Mouse (Mus musculus) kidney, postnatal 4 days (tissue): ENCODE data around the gene Nup43.
A peak's percentile ranks its signal among the peaks of the same experiment; 100 is the strongest.
"Not testable (repeated sequence)": the region's sequence is repeated elsewhere in the genome, so short reads cannot be mapped to it uniquely, and the experiment has no call there.

ENCODE experiments used
- DNase-seq, 2 experiments: peaks; one replicate each; pipeline ENCODE4 v3.0.0; 2021; ENCODE audit warnings: mixed read lengths in 2 of 2

Gene Nup43

DNA sequence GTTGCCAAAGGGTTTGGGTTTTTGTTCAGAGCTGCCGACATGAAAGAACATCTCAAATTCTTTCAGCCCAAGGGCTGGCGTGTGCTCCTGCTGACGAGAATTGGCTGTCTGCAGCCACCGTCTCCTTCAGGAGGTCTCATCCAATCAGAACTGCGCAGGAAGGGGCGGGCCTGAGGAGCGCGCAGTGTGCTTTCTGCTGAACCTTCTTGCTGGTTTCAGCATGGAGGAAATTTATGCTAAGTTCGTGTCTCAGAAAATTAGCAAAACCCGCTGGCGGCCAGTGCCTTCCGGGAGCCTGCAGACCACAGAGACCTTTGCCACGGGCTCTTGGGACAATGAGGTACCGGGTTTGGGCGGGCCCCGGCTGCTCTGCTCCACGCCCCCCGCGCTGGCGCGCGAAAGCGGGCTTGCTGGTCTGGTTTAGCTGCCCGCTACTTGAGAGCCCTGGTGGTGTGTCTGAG, at the start of gene Nup43:
TSS of gene Nup43 (plus strand) at position 162 of the 461 bp plus-strand sequence.
- DNase-seq, result peak; percentile 95 to 97

DNA sequence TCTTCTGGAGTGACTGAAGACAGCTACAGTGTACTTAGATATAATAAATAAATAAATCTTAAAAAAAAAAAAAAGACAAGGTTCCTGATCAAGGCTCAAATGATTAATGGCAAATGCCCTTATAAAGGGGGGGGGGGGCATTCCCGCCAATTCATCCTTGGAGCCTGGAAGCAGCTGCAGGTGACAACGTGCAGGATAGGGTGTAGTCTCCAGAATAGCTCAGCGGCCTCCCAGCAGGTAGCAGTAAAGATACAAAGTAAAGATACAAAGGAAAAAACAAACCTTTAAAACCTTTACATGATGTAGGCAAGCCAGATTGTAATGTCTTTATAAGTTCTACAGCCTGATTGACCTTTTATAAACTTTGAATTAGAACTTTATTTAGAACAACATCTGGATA, 49.7 kb upstream of the Nup43 start:
- not testable (repeated sequence) for DNase-seq

DNA sequence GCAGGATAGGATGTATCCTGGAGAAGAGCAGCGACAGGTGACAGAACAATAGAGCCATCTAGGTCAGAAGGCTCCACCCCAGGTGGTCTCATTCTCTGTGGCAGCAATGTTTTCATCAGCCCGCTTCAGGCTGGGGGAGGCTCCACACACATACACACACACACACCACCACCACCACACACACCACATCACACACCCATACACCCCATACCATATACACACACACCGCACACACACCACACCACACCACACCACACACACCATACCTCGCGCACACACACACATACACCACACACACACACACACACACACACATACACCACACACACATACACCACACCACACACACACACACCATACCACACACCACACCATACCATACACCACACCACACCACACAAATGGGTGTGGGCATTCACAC, 47.5 kb upstream of the Nup43 start:
- no peak for DNase-seq

DNA sequence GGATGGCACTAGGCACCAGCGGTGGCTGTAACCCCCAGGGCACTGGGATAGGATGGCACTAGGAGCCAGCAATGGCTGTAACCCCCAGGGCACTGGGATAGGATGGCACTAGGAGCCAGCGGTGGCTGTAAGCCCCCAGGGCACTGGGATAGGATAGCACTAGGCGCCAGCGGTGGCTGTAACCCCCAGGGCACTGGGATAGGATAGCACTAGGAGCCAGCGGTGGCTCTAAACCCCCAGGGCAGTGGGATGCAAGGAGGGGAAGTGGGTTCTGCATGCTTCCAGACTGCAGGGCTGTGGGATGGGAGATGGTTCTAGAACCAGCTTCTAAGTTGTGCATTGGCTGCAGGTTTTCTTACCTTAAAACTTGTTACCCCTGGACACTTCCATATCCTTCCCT, 46.6 kb upstream of the Nup43 start:
- no peak for DNase-seq

DNA sequence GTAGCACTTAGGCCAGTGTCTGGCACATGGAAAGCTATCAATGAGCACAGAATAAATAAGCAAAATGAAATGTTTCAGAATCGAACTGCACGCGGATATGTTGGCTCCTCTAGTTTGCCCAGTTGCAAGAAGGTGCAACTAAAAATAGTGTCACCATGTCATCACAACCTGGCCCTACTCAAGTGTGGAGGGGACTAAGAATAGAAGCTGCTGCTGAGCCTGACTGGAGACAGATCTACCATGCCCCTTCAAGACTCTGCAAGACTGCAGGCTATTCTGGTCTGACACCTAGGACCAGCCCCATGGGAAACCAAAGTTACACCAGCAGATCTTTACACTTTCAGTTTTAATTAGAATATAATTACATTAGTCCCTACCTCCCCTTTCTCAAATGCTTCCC, 44.9 kb upstream of the Nup43 start:
- no peak for DNase-seq

DNA sequence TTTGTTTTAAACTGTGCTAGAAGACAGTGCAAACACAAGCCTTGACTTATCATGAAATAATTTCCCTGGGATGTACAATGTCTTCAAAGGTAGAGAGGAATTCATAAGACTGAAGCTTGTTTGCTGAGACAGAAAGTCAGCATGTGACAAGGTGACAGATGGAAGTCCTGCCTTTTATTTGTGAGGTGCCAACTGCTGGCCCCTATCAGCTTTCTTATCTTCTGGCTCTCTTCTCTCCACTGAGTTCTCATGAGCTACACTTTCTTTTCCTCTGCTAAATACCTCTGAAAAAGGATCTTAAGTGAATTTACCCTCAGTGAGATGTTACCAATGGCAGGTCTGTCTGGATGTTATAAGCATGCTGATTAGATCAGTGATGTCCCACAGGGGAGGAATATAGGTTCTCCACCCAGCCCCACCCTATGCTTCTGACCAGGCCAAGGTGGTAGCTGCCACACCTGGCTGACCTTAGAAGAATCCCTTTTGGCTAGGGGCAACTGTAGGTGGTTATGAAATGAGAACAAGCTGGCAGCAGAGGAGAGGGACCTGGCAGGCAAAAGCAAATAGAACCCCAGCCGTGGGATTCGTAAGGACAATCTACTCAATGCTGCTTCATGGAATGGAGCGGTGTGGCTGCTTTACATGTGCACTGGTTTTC, 43.3 kb upstream of the Nup43 start:
- no peak for DNase-seq

DNA sequence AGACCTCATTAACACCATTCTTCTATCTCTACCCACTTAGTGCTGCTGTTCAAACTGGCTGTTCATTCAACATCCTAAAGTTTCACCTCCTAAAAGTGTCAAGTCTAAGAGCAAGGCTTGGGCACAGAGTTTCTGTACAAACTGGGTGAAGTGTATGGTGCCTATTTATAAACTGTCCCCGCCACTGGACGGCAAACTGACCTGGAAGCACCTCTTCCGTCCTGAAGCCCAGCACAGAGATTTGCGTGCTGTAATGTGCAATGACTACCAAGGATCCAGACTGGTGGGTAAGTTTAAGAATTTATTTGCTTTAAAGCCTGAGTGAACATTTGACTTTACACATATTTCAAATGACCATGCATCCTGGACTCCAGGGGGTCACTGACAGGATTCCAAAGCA, 38.2 kb upstream of the Nup43 start:
- DNase-seq, result no peak

DNA sequence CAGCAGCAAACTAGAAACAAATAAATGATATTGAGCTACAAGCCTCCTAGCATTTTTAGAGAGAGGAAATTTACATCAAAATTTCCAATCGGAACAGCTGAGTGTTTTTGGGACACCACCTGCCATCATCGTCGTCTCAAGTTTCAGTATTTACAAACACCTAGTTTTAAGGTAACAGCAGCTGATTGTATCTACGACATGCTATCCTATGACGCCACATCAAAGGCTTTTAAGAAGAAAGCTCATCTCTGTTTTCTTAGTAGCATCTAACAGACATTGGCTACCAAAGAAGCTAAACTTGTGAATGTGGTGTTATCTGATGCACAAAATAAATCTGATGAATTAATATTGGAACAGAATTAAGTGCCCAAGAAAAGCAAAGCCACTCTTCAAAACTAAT, 37.0 kb upstream of the Nup43 start:
- no peak for DNase-seq

DNA sequence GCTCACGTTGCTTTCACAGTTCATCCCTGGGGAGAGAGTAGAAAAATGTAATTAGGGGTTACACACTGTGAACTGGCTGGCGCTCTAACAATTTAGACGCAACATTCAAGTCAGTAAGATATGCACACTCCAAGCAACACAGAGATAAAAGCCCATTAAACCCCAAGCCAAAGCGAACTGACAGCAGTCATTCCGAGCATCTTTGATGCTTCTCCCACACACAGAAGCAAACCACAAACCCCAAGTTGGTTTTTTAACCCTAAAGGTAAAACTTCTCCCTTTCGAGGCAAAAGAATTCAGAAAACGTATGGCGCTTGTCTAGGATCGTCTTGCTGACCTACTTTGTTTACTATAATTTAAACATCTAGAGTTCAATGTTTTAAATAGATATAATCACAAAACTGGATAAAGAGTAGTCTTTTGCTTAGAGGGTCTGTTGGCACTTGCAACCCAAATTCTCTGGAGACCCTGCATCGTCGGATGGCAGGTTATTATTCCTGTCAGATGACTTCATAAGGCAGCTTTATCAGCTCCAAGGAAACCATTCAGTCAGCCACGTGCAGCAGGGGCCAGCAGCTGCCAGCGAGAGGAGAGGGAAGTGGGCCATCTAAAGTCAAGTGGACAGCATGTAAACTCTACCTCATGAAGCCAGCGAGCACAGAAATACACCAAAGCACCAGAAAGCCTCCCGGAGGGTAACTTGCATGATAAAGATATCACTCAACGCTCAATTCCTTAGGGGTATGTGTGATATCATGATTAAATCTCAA, 36.2 kb upstream of the Nup43 start:
- no peak for DNase-seq

DNA sequence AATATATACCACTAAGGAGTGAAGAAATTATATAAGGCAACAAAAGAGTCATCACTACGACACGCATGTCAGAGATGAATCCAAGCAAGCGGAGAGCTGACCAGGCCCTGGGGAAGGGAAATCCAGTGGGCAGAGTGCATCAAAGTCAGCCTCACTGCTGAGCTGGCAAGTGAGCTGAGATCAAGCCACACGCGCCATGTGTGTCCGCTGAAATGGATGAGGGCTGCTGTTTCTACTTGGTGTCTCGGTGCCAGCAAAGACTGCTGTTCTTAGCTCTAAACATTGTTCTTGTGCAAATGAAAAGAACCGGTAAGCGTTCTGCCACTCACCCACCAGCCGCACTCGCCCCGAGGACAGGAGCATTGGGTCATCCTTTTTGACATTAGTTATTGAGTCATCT, 26.9 kb upstream of the Nup43 start:
- DNase-seq, result no peak

DNA sequence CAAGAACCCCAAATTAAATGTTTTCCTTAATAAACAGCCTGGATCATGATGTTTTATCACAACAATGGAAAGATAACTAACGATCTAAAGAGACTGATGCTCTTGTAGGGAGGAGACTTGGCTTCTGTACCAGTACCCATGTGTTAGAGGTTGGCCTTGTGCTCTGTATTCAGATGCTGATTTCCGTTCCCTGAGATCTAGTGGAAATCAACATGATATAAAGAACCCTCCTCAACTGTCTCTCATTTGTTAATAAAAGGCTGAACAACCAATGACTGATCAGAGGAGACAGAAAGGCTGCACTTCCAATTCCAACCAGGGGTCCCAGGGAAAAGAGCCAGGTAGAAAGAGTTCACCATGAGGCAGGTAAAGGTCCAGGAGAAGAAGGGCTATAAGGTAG, 21.4 kb upstream of the Nup43 start:
- no peak for DNase-seq

DNA sequence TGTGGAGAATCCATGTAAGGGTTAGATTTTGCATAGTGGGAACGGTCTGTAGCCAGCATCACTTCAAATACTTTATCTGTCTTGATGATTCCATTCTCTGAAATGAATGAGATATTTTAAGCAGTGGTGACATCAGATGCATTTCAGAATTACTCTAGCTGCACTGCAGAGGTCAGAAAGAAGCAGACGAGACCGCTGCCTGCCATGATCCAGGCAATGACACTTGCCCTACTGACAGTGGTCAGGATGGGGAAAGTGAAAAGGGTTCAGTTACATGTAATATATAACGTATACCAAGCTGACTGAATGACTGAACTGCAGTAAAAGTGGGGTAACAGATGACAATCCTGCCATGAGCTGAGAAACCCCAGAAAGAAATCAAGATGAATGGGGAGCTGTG, 18.2 kb upstream of the Nup43 start:
- DNase-seq, result no peak

DNA sequence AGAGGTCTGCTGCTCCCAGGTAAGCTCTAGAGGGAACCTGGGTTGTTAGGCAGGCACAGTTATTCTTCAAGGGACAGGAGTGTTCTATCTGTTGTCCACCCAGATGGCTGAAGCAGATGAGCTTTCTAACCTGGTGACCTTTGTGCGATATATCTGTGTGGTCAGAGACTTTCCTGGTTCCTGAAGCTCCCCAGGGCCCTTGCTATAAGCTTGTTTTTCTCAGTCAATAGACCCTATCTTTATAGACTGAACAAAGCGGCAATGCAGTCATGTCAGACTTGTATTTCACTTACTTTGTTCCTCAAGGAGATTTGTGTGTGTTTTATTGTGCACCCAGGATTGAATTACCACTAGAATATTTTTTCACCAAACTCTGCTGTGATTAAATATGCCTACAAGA, 16.2 kb upstream of the Nup43 start:
- DNase-seq, result no peak

DNA sequence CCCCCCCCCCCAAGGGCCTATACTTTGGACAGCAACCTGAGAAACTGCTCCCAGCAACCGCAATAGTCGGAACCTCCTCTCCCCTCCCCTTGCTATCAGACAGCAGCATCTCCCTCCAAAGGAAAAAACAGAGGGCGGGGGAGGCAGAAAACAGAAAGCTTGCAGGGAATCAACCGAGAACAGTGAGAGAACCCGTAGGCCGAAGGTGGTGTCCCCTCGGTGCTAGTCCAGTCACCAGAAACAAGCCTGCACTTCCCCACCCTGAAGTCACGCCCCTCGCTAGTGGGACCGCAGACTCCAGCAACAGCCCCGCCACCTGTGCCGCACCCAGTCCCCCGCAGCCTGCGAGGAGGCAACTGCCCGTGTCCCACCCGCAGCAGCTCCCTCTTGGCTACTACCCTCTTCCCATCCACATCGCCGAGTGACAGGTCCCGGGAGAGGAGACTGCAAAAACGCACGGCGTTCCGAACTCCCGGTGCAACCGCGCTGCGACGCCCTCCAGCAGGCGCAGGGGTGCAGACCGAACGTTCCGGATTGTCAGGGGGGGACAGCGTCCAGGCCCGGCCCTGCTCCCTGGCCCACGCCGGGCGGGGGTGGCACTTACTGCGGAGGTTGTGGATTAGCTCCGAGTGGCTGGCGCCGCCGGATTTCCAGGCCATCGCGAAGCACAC, 4.7 kb upstream of the Nup43 start:
- DNase-seq, result no peak

DNA sequence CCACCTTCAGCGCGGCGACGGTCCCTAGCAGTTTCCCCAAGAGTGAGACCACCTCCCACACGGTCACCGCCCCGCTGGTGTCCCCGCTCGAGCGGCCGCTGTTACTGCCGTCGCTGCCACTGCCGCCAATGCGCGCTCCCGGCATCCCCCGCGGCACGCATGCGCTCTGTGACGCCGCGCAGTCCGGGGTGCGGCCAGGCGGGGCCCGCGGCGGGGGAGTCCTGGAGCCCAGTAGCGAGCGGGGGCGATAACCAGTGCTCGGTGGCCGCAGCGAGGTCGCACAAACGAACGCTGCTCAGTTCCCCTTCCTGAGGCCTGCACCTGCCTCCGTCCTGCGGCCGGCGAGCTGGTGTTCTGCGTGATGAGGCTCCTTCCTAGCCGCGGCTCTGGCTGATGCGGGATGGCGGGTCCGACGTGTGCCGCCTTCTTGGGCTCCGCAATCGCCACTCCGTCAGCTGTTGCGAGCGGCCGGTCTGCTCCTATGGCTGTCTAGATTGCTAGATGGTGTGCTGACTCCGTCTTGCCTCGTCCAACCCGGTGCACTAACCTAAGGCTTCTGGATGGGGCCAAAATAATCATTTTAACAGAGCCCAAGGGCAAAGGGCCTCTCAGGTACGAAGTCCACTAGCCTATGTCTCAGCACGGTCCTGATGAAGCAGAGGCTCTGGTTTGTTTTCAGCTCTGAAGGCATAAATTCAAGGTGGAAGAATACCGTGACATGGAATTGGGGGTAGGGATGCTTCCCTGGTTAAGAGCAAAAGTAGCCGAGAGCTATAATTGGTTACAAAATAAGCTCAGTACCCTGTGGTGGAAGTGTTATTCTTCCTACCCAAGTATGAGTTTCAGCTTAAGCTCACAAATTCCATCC, 3.9 kb upstream of the Nup43 start:
- peak; percentile 93 to 96 for DNase-seq

DNA sequence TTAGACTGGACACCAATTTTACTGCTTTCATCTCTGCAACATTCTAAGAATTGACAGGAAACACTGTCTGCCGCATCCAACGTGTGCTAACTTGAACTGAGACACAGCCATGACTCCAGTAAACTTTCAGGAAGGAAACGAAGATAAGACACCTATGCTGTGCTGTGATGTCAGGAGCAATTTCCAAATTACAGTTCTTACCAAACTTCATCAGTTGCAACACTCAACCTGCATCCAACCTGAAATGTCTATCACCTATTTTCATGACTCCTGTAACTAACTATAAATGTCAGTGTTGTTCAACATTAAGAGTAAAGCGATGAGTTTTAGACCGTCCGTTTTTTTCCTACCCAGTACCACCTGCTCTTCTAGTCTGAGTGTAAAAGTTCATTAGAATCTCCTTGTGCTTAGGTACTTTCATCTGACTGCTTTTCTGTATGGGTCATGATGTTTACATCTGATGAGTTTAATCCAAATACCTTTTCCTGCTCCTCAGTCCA, 3.2 kb upstream of the Nup43 start:
- no peak for DNase-seq

DNA sequence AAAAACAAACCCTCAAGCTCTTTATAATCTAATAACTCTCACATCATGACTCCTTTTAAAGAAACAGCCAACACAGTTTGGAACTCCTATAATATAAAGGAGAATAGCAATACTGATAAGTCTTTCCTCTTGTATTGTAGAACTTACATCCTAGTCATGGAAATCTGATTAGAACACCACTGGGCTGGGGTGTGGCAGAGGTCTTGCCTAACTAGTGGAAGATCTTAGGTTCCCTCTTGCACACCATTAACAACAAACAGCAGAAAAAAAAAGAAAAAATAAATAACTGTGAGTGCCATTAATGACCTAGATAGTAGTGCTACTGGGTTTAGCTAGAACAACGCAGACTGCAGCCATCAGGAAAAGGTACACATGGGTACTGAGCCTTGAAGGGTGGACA, 2.4 kb upstream of the Nup43 start:
- DNase-seq, result no peak

DNA sequence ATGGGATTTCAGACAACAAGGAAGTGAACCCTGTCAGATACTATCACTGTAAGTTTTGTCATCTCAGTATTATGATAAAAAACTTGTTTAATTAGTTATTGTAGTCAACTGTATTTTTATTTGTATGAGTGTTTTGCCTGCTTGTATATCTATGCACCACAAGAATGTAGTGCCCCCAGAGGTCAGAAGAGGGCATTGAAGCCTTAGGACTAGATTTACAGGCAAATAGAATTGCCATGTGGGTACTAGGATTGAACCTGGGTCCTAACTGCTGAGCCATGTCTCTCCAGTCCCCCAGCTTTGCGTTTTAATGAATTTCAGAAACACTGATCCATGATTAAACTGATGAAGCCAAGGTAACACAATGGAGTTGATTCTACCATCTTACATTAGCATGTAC, 6.4 kb downstream of the Nup43 start:
- peak; percentile 19 to 35 for DNase-seq

DNA sequence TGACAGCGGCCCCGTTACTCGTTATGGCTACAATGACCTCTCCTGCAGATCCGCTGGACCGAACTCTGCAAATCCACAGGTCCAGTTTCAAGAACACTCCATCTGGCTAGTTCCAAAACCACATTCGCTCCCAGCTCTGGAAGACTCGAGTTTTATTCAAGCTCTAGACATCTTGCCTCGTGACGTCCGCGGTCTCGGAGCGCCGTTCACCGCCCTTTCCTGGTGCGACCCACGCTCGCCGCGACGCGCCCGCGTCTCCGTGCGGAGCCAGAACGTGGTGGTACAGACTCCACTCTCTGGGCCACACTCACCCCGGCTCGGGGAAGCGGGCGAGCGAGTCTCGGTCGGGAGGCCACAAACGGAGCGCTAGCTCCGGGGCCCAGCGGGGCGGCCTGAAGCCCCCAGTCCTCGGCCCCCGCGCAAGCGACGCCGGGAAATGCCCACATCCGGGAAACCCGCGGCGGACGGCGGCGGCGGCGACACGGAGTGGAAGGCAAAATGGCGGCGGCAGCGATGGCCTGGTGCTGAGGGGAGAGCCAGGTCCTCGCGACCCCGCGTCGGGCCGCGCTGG, 13.5 kb downstream of the Nup43 start, which contains the start of the genes Pcmt1 and Lats1:
TSS of gene Pcmt1 (minus strand) at position 406 of the 571 bp plus-strand sequence.
TSS of gene Lats1 (plus strand) at position 484 of the 571 bp plus-strand sequence.
- DNase-seq, result peak; percentile 93 to 95

DNA sequence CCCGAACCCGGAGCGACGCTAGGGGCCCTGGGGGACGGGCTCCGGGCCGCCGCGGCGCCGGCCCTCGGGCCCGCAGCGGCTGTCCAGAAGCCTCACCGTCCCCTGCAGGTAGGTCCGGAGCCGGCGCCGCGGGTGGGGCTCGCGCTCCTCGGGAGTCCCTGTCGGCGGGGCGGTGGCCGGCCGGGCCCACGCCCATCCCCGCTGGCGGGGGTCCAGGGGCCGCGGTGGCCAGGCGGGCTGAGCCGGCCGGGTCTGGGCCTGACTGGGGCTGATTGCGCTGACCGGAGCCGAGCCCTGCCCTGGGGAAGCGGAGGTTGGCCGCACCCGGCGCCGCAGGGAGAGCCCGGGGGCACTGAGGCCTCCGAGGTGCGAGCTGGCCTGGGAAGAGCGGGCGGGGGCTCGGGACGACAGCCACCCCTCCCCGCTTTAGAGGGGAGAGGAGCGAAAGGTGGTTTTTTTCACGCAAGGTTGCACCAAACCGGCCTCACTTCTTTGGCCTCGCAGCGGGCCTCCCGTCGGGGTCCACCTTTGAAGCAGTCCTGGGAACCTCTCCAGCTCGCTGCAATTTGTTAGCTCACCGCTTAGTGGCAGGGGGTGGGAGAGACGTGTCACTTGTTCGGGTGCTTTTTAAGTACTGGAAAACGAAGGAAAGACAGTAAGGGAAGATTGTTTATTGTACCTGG, 14.2 kb downstream of the Nup43 start:
- peak; percentile 83 to 90 for DNase-seq

DNA sequence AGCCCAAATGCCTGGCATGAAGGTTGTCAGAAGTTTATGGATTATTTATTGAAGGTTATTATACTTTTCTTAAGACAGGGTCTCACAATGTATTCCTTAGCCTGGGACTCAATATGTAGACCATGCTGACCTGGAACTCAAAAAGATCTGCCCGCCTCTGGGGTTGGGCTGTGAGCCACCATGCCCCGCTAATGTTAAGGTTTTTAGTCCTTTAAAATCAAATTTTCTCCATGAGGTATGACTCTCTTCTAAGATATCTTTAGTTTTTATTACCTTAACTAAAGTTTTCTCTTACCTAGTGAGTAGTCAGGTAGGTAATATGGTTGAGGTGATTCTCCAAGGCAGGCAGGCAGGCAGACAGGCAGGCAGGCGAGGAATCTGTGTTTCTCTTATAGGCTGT, 14.9 kb downstream of the Nup43 start:
- DNase-seq, result no peak

DNA sequence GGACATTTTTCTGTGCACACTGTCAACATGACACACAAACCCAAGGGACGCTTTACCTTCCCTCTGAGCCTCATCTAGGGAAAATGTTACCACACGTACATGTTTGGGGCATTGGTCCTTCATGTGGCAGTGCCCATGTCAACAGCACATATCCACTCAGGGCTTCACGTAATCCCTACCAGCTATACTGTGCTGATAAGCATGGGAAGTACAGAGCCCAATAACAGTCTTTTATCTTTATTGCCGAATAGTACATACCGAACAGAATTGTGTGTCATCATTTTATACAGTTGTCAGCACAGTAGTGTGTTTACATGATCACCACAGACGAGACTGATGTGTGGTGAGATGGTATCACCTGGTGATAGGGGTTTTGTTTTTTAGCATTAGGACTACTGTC, 19.6 kb downstream of the Nup43 start:
- DNase-seq, result no peak
